9 mouse cellular contexts compared by ENCODE assay signal in genomic region chr4:49626973-49627372, GRCm38 (mm10). TPM values are rescaled to one million over a fixed set of nuclear protein-coding genes. Genes with fewer than 3 reads are reported as not detected.
DNase-seq lines count a peak whose midpoint lies in the region; ATAC-seq and TF ChIP-seq lines count a peak whose summit lies in the region.
"Had no signal": no experiment of that assay in that cellular context is flagged by ENCODE, and none has a peak within 500 bp of the region (broad histone marks: within the 10 kb centered on the region; RNA-seq: fewer than 3 reads in every experiment).

No protein-coding gene starts in this region.

- ATAC-seq in G1E (ENCODE audit: extremely low read depth, insufficient number of reproducible peaks, low FRiP score, poor library complexity, severe bottlenecking): peak; percentile 19; the same call in 1 of the 2 replicates
- ATAC-seq in lung, embryonic 14.5 days (ENCODE audit: insufficient read depth): no peak

- H3K79me3 ChIP-seq in C2C12 (ENCODE audit: low read depth): no peaks in the 10 kb centered on the region

- H3ac ChIP-seq in C2C12 (ENCODE audit: control insufficient read depth, insufficient read length, low read depth): no peak overlapping the region

- no peaks in the 10 kb centered on the region for H3K36me3 ChIP-seq in C2C12 (ENCODE audit: control insufficient read depth, insufficient read depth)
- H3K36me3 ChIP-seq in G1E (replicated peaks): no peaks in the 10 kb centered on the region
- no peaks in the 10 kb centered on the region for H3K36me3 ChIP-seq in lung, embryonic 14.5 days (ENCODE audit: insufficient read depth)
- H3K36me3 ChIP-seq: limb, embryonic 15.5 days had no signal

- peaks cover 3% of the 10 kb centered on the region for H3K27me3 ChIP-seq in C2C12 (ENCODE audit: control insufficient read depth, insufficient read depth, insufficient read length)
- no peaks in the 10 kb centered on the region for H3K27me3 ChIP-seq in G1E (ENCODE audit: insufficient read depth, low read length)
- H3K27me3 ChIP-seq in cerebellum, adult 2 months (ENCODE audit: control insufficient read depth, insufficient read depth, low read length): no peaks in the 10 kb centered on the region
- no peaks in the 10 kb centered on the region for H3K27me3 ChIP-seq in lung, embryonic 14.5 days (ENCODE audit: insufficient read depth, low read length)
- H3K27me3 ChIP-seq: limb, embryonic 15.5 days had no signal

- H3K4me1 ChIP-seq in G1E (ENCODE audit: insufficient read depth, low read depth, low read length): peaks cover 25% of the 10 kb centered on the region
- no peaks in the 10 kb centered on the region for H3K4me1 ChIP-seq in cerebellum, adult 2 months (ENCODE audit: control insufficient read depth, insufficient read depth, low read length)
- no peaks in the 10 kb centered on the region for H3K4me1 ChIP-seq in lung, embryonic 14.5 days (ENCODE audit: insufficient read depth)
- H3K4me1 ChIP-seq: limb, embryonic 15.5 days had no signal

- H3K4me2 ChIP-seq in lung, embryonic 14.5 days: no peak overlapping the region
- H3K4me2 ChIP-seq: limb, embryonic 15.5 days had no signal

- H3K4me3 ChIP-seq in C2C12 (ENCODE audit: insufficient read depth, poor library complexity, severe bottlenecking) (no peak overlapping the region), G1E (ENCODE audit: low read depth, low read length) (no peak overlapping the region)
- H3K4me3 ChIP-seq in cerebellum, adult 2 months (replicated peaks; ENCODE audit: insufficient read depth, low read depth, low read length): no peak overlapping the region
- no peak overlapping the region for H3K4me3 ChIP-seq in lung, embryonic 14.5 days (ENCODE audit: low read depth, low read length)
- H3K4me3 ChIP-seq: limb, embryonic 15.5 days had no signal

- 0% methylated on average over 3 of the region's 3 CpGs for WGBS in cerebellum, adult 2 months
- under 1% methylated on average over 3 of the region's 3 CpGs for WGBS in large intestine, adult 2 months
- WGBS in lung, embryonic 14.5 days: 2% methylated on average over 3 of the region's 3 CpGs

- TF ChIP-seq POLR2A in cerebellum, adult 2 months (IDR thresholded peaks at IDR 0.05; ENCODE audit: borderline replicate concordance, insufficient read depth, low read length): no peak

- H3K79me2 ChIP-seq in C2C12 (ENCODE audit: control insufficient read depth, insufficient read depth): peaks cover under 1% of the 10 kb centered on the region

- TF ChIP-seq CTCF in C2C12 (IDR thresholded peaks at IDR 0.05; ENCODE audit: control insufficient read depth, insufficient read depth, insufficient read length) (peak; percentile 13), G1E (IDR thresholded peaks at IDR 0.05; ENCODE audit: low read depth, low read length) (peak; percentile 67)
- TF ChIP-seq CTCF in cerebellum, adult 2 months (IDR thresholded peaks at IDR 0.05; ENCODE audit: borderline replicate concordance, insufficient read depth, low read depth, low read length): peak; percentile 76
- TF ChIP-seq CTCF in lung, embryonic 14.5 days (IDR thresholded peaks at IDR 0.05; ENCODE audit: low read depth): peak; percentile 86

- no peak overlapping the region for H3K9ac ChIP-seq in lung, embryonic 14.5 days
- H3K9ac ChIP-seq: limb, embryonic 15.5 days had no signal

- peak; percentile 57 for DNase-seq in G1E (ENCODE audit: low spot score)
- DNase-seq in cerebellum, adult 2 months: peak; percentile 57 to 69
- peak; percentile 75 for DNase-seq in gastrocnemius, adult 18-20 months (ENCODE audit: low spot score)
- peak; percentile 64 for DNase-seq in large intestine, adult 2 months (ENCODE audit: low read depth, low spot score)
- peak; percentile 93 for DNase-seq in lung, embryonic 14.5 days
- DNase-seq in right cerebral cortex, postnatal 25 days: peak; percentile 72
- DNase-seq in urinary bladder, postnatal 36 days (ENCODE audit: low spot score in 2 of 2): peak; percentile 72 to 76

- H3K9me3 ChIP-seq in G1E (replicated peaks): no peaks in the 10 kb centered on the region
- no peaks in the 10 kb centered on the region for H3K9me3 ChIP-seq in lung, embryonic 14.5 days (ENCODE audit: low read depth, low read length)
- H3K9me3 ChIP-seq: limb, embryonic 15.5 days had no signal

- H3K27ac ChIP-seq in cerebellum, adult 2 months (ENCODE audit: insufficient read depth, low read length): no peak overlapping the region
- H3K27ac ChIP-seq in lung, embryonic 14.5 days (ENCODE audit: low read depth): no peak overlapping the region
- H3K27ac ChIP-seq: limb, embryonic 15.5 days had no signal

TF ChIP-seq in C2C12, 6 proteins besides CTCF, POLR2A, EP300 and RAD21:
- TF ChIP-seq CEBPB (IDR thresholded peaks at IDR 0.05; ENCODE audit: low read depth) (no peak), MAX (IDR thresholded peaks at IDR 0.05) (no peak)

RNA-seq across cellular contexts. Expression of gene Rnf20, which starts 4.8 kb away (rescaled TPM):
- polyA plus RNA-seq in C2C12 (2012; fragmentation: generic; extraction: Trizol) (17.3 TPM), G1E (2012) (33.6 and 35.2 TPM in 2 replicates)
- total RNA-seq in G1E (2014; fragmentation: Nextera tagmentation) (95.7 and 111 TPM in 2 replicates), G1E (2017) (116 and 123 TPM in 2 replicates)
- 56.9 and 62.7 TPM in 2 replicates for polyA plus RNA-seq in cerebellum, adult 2 months (2012; rRNA removed)
- total RNA-seq in gastrocnemius, adult 18-20 months (2021): 10 to 100 TPM; 25.9 to 28.0 TPM
- polyA plus RNA-seq in large intestine, adult 2 months (2012; rRNA removed): 7.6 and 14.6 TPM in 2 replicates
- 56.9 and 59.6 TPM in 2 replicates for polyA plus RNA-seq in lung, embryonic 14.5 days (2014; fragmentation: Nextera tagmentation; extraction: Ambion mirVana)

RNA-seq across cellular contexts. Expression of gene Tmem246, which starts 29.3 kb away (rescaled TPM):
- 0.34 TPM for polyA plus RNA-seq in C2C12 (2012; fragmentation: generic; extraction: Trizol)
- 19.0 and 30.1 TPM in 2 replicates for total RNA-seq in G1E (2014; fragmentation: Nextera tagmentation)
- total RNA-seq in G1E (2017): 16.6 and 19.7 TPM in 2 replicates
- 27.3 and 29.5 TPM in 2 replicates for polyA plus RNA-seq in G1E (2012)
- 93.9 and 94.6 TPM in 2 replicates for polyA plus RNA-seq in cerebellum, adult 2 months (2012; rRNA removed)
- total RNA-seq in gastrocnemius, adult 18-20 months (2021): 10 to 100 TPM; 26.1 to 29.1 TPM
- polyA plus RNA-seq in large intestine, adult 2 months (2012; rRNA removed): 48.5 and 62.8 TPM in 2 replicates
- 19.0 and 21.9 TPM in 2 replicates for polyA plus RNA-seq in lung, embryonic 14.5 days (2014; fragmentation: Nextera tagmentation; extraction: Ambion mirVana)

RNA-seq across cellular contexts. Expression of gene Ppp3r2, which starts 54.9 kb away (rescaled TPM):
- polyA plus RNA-seq in C2C12 (2012; fragmentation: generic; extraction: Trizol) (not detected), G1E (2012) (not detected in 2 replicates)
- total RNA-seq in G1E (2014; fragmentation: Nextera tagmentation) (not detected in 2 replicates), G1E (2017) (0.05 and 0.06 TPM in 2 replicates)
- polyA plus RNA-seq in cerebellum, adult 2 months (2012; rRNA removed): 0.20 and 0.30 TPM in 2 replicates
- not detected for total RNA-seq in gastrocnemius, adult 18-20 months (2021)
- not detected in 2 replicates for polyA plus RNA-seq in large intestine, adult 2 months (2012; rRNA removed)
- polyA plus RNA-seq in lung, embryonic 14.5 days (2014; fragmentation: Nextera tagmentation; extraction: Ambion mirVana): 0.08 TPM in 1 of 2 replicates, not detected in the other

Comparison
In these comparisons a context has a peak if more than half of its experiments do, and no peak if none do; other contexts are left out.
1. CTCF ChIP-seq: peak in every context shown above with its lines; median percentile 86 in lung, embryonic 14.5 days; 76 in cerebellum, adult 2 months; 67 in G1E; 13 in C2C12.
2. RNA of gene Tmem246, which starts 29.3 kb away (polyA plus RNA-seq): 93.9 to 94.6 TPM in cerebellum, adult 2 months, 48.5 to 62.8 TPM in large intestine, adult 2 months, 27.3 to 29.5 TPM in G1E and 19.0 to 21.9 TPM in lung, embryonic 14.5 days; 0.34 TPM in C2C12 (single experiment); every median in the first group is over 10 times any median in the second.
3. Peak in every context shown above with its lines, with median percentiles within 50 percentile points of each other: DNase-seq.